ENCODE assay signal across 12 mouse cellular contexts in genomic region chr6:102844507-102844906, GRCm38 (mm10).
DNase-seq lines count a peak whose midpoint lies in the region; ATAC-seq and TF ChIP-seq lines count a peak whose summit lies in the region.
"Had no signal": no experiment of that assay in that cellular context is flagged by ENCODE, and none has a peak within 500 bp of the region (broad histone marks: within the 10 kb centered on the region; RNA-seq: fewer than 3 reads in every experiment).

No protein-coding gene starts in this region.

- TF ChIP-seq CTCF in gastrocnemius, adult 2 months (IDR thresholded peaks at IDR 0.05), result 0 out of 2 replicates have a peak, but pooled peaks have one; percentile 8
- TF ChIP-seq CTCF in MEL (IDR thresholded peaks at IDR 0.05 in 2 of 3, conservative IDR thresholded peaks at IDR 0.05 in 1 of 3; ENCODE audit: control insufficient read depth in 1 of 3, insufficient read depth in 1 of 3, low read depth in 2 of 3, low read length in 3 of 3, poor library complexity in 1 of 3, severe bottlenecking in 1 of 3), result peak in 2 of 3 experiments; percentile 49 to 57; a peak in 4 of 6 replicates

- DNase-seq in gastrocnemius, adult 2 months, result no peak
- no peak for DNase-seq in gastrocnemius, postnatal 14 days
- no peak for DNase-seq in liver, embryonic 11.5 days (ENCODE audit: low spot score)
- DNase-seq in MEL (ENCODE audit: low read depth, low spot score), result peak; percentile 40
- peak; percentile 41 for DNase-seq in embryo, embryonic 11 days
- no peak for DNase-seq in heart, adult 9 months (ENCODE audit: low spot score in 2 of 2)
- DNase-seq: right cerebral cortex, postnatal 4 days had no signal

- peak; percentile 53; the same call in 1 of the 2 replicates for ATAC-seq in liver, embryonic 16.5 days (ENCODE audit: low read depth)
- ATAC-seq in liver, embryonic 11.5 days (replicated peaks; ENCODE audit: low FRiP score), result no peak
- ATAC-seq in megakaryocyte-erythroid progenitor cell, adult 5-6 weeks (replicated peaks; ENCODE audit: low FRiP score, low TSS enrichment, poor library complexity, severe bottlenecking), result no peak

- no peaks in the 10 kb centered on the region for H3K9me3 ChIP-seq in liver, embryonic 16.5 days (replicated peaks; ENCODE audit: control insufficient read depth, low read length)
- H3K9me3 ChIP-seq in liver, embryonic 11.5 days (ENCODE audit: control insufficient read depth, low read length), result no peaks in the 10 kb centered on the region
- H3K9me3 ChIP-seq in MEL (replicated peaks; ENCODE audit: insufficient read depth, low read length), result no peaks in the 10 kb centered on the region
- H3K9me3 ChIP-seq: G1E; limb, embryonic 15.5 days; neural tube, embryonic 15.5 days had no signal

- 24% methylated on average over 1 of the region's 1 CpGs for WGBS in liver, embryonic 16.5 days (ENCODE audit: insufficient replicate concordance)
- 39% methylated on average over 1 of the region's 1 CpGs for WGBS in liver, embryonic 11.5 days

- no peaks in the 10 kb centered on the region for H3K79me2 ChIP-seq in MEL (ENCODE audit: control insufficient read depth, insufficient read depth, low read length, poor library complexity)

- no peak overlapping the region for H3K9ac ChIP-seq in liver, embryonic 16.5 days (ENCODE audit: low read depth, low read length)
- H3K9ac ChIP-seq in liver, embryonic 11.5 days (ENCODE audit: low read depth, low read length), result no peak overlapping the region
- no peak overlapping the region for H3K9ac ChIP-seq in MEL (ENCODE audit: control insufficient read depth, low read depth, low read length, poor library complexity, severe bottlenecking)
- H3K9ac ChIP-seq: limb, embryonic 15.5 days; neural tube, embryonic 15.5 days had no signal

- no peak overlapping the region for H3K27ac ChIP-seq in gastrocnemius, adult 2 months
- H3K27ac ChIP-seq in liver, embryonic 16.5 days (ENCODE audit: low read length), result no peak overlapping the region
- H3K27ac ChIP-seq in liver, embryonic 11.5 days (ENCODE audit: low read depth, low read length), result no peak overlapping the region
- H3K27ac ChIP-seq in MEL (ENCODE audit: control insufficient read depth, low read depth, low read length), result no peak overlapping the region
- H3K27ac ChIP-seq: limb, embryonic 15.5 days; neural tube, embryonic 15.5 days had no signal

- H3K4me3 ChIP-seq in gastrocnemius, adult 2 months, result no peak overlapping the region
- no peak overlapping the region for H3K4me3 ChIP-seq in liver, embryonic 16.5 days (ENCODE audit: low read depth, low read length)
- H3K4me3 ChIP-seq in liver, embryonic 11.5 days (ENCODE audit: low read depth, low read length), result no peak overlapping the region
- H3K4me3 ChIP-seq in MEL (ENCODE audit: control insufficient read depth in 1 of 2, insufficient read depth in 1 of 2, low read depth in 2 of 2, low read length in 2 of 2), result no peak overlapping the region
- H3K4me3 ChIP-seq: limb, embryonic 15.5 days; neural tube, embryonic 15.5 days had no signal

- TF ChIP-seq EP300 in MEL (IDR thresholded peaks at IDR 0.05; ENCODE audit: low read depth in 1 of 2, low read length in 2 of 2), result no peak

- no peaks in the 10 kb centered on the region for H3K27me3 ChIP-seq in liver, embryonic 16.5 days (ENCODE audit: control insufficient read depth, insufficient read depth, low read depth, low read length)
- H3K27me3 ChIP-seq in liver, embryonic 11.5 days (replicated peaks; ENCODE audit: control insufficient read depth, insufficient read depth, low read length), result no peaks in the 10 kb centered on the region
- no peaks in the 10 kb centered on the region for H3K27me3 ChIP-seq in MEL (ENCODE audit: control insufficient read depth in 1 of 2, insufficient read depth in 2 of 2, low read length in 2 of 2)
- H3K27me3 ChIP-seq: limb, embryonic 15.5 days; neural tube, embryonic 15.5 days had no signal

- no peaks in the 10 kb centered on the region for H3K4me1 ChIP-seq in liver, embryonic 16.5 days (ENCODE audit: control insufficient read depth, low read depth, low read length)
- H3K4me1 ChIP-seq in liver, embryonic 11.5 days (replicated peaks; ENCODE audit: control insufficient read depth, insufficient read depth, low read length), result no peaks in the 10 kb centered on the region
- no peaks in the 10 kb centered on the region for H3K4me1 ChIP-seq in MEL (ENCODE audit: control insufficient read depth in 1 of 2, insufficient read depth in 2 of 2, low read length in 2 of 2)
- H3K4me1 ChIP-seq: limb, embryonic 15.5 days; neural tube, embryonic 15.5 days had no signal

- no peak overlapping the region for H3K4me2 ChIP-seq in liver, embryonic 16.5 days (ENCODE audit: low read depth, low read length)
- H3K4me2 ChIP-seq in liver, embryonic 11.5 days, result no peak overlapping the region
- H3K4me2 ChIP-seq: limb, embryonic 15.5 days; neural tube, embryonic 15.5 days had no signal

- intact Hi-C loops in gastrocnemius, adult 2 months (cut with DNase I), result no loop called here
- intact Hi-C loops in gastrocnemius, postnatal 14 days (cut with DNase I; ENCODE audit: low total_unique reads), result no loop called here

- H3K36me3 ChIP-seq in liver, embryonic 16.5 days (ENCODE audit: control insufficient read depth, insufficient read depth), result no peaks in the 10 kb centered on the region
- no peaks in the 10 kb centered on the region for H3K36me3 ChIP-seq in liver, embryonic 11.5 days (ENCODE audit: control insufficient read depth, insufficient read depth, low read length)
- H3K36me3 ChIP-seq in MEL (ENCODE audit: control insufficient read depth in 1 of 2, insufficient read depth in 2 of 2, low read length in 2 of 2), result no peaks in the 10 kb centered on the region
- H3K36me3 ChIP-seq: G1E; limb, embryonic 15.5 days; neural tube, embryonic 15.5 days had no signal

- TF ChIP-seq RAD21 in MEL (IDR thresholded peaks at IDR 0.05; ENCODE audit: low read depth, low read length), result peak; percentile 55

- TF ChIP-seq POLR2A in MEL (IDR thresholded peaks at IDR 0.05; ENCODE audit: control insufficient read depth in 1 of 2, insufficient read depth in 1 of 2, low read depth in 1 of 2, low read length in 2 of 2, poor library complexity in 1 of 2), result no peak

TF ChIP-seq in MEL, 35 proteins besides CTCF, POLR2A, EP300 and RAD21:
- TF ChIP-seq CHD2 (IDR thresholded peaks at IDR 0.05; ENCODE audit: low read length) (no peak), ZC3H11A (IDR thresholded peaks at IDR 0.05; ENCODE audit: low read depth, low read length) (peak; percentile 38; the same call in 1 of the 2 replicates), CHD1 (IDR thresholded peaks at IDR 0.05; ENCODE audit: low read depth, low read length) (no peak), SMC3 (IDR thresholded peaks at IDR 0.05; ENCODE audit: low read depth, low read length) (peak; percentile 62)

Comparison
In these comparisons a context has a peak if more than half of its experiments do, and no peak if none do; other contexts are left out.
1. DNase-seq: peak in MEL (single experiment) and embryo, embryonic 11 days (single experiment); none in gastrocnemius, adult 2 months (single experiment), gastrocnemius, postnatal 14 days (single experiment), liver, embryonic 11.5 days (single experiment) and heart, adult 9 months (0 of 2).